Mouse (Mus musculus): ENCODE results near the gene Itgav.

The Itgav gene

GRCm38 (mm10) chr2:83797902-83798497 lies 73.8 kb downstream of the Itgav start:
- ATAC-seq (ENCODE audit: insufficient number of reproducible peaks, low FRiP score, low TSS enrichment) = no peak

- peak; percentile 95 for ATAC-seq (ENCODE audit: insufficient number of reproducible peaks, low FRiP score, low TSS enrichment)
Measured at GRCm38 (mm10) chr2:83812483-83813272, 88.5 kb downstream of the Itgav start, which contains the start of gene Fam171b. Gene Fam171b (plus strand): TSS chr2:83812636.

GRCm38 (mm10) chr2:83813273-83813892 lies 89.2 kb downstream of the Itgav start:
- ATAC-seq (ENCODE audit: insufficient number of reproducible peaks, low FRiP score, low TSS enrichment) = no peak

GRCm38 (mm10) chr2:83814009-83814408 lies 89.8 kb downstream of the Itgav start:
- ATAC-seq (ENCODE audit: insufficient number of reproducible peaks, low FRiP score, low TSS enrichment) = no peak

GRCm38 (mm10) chr2:83816147-83816546 lies 92.0 kb downstream of the Itgav start:
- no peak for ATAC-seq (ENCODE audit: insufficient number of reproducible peaks, low FRiP score, low TSS enrichment)

GRCm38 (mm10) chr2:83825161-83825560 lies 101.0 kb downstream of the Itgav start:
- peak; percentile 71; the same call in 1 of the 2 replicates for ATAC-seq (ENCODE audit: insufficient number of reproducible peaks, low FRiP score, low TSS enrichment)

GRCm38 (mm10) chr2:83828895-83829539 lies 104.8 kb downstream of the Itgav start:
- ATAC-seq (ENCODE audit: insufficient number of reproducible peaks, low FRiP score, low TSS enrichment) = no peak

- peak; percentile 52; the same call in 1 of the 2 replicates for ATAC-seq (ENCODE audit: insufficient number of reproducible peaks, low FRiP score, low TSS enrichment)
Measured at GRCm38 (mm10) chr2:83832903-83833302, 108.7 kb downstream of the Itgav start.

GRCm38 (mm10) chr2:83835313-83836070 lies 111.3 kb downstream of the Itgav start:
- ATAC-seq (ENCODE audit: insufficient number of reproducible peaks, low FRiP score, low TSS enrichment) = no peak

GRCm38 (mm10) chr2:83848495-83848894 lies 124.3 kb downstream of the Itgav start:
- ATAC-seq (ENCODE audit: insufficient number of reproducible peaks, low FRiP score, low TSS enrichment) = no peak

- no peak for ATAC-seq (ENCODE audit: insufficient number of reproducible peaks, low FRiP score, low TSS enrichment)
Measured at GRCm38 (mm10) chr2:83853423-83853822, 129.2 kb downstream of the Itgav start.

- ATAC-seq (ENCODE audit: insufficient number of reproducible peaks, low FRiP score, low TSS enrichment) = no peak
Measured at GRCm38 (mm10) chr2:83856236-83856635, 132.0 kb downstream of the Itgav start.

Measured in cerebellum, adult (tissue).